Mouse (Mus musculus): ENCODE measurements around the gene Cib4. TPM values are rescaled to one million over a fixed set of nuclear protein-coding genes. Genes with fewer than 3 reads are reported as not detected.
A peak's percentile ranks its signal among the peaks of the same experiment; 100 is the strongest.

The Cib4 gene
- polyA plus RNA-seq, 1 experiment from 2014 or later: not detected

GRCm38 (mm10) chr5:30527129-30527528, 18.5 kb downstream of the Cib4 start:
- Histone ChIP-seq H3K4me2 (replicated peaks) (no peak overlapping the region), H3K27me3 (replicated peaks) (no peaks in the 10 kb centered on the region), H3K36me3 (no peaks in the 10 kb centered on the region), H3K9me3 (no peaks in the 10 kb centered on the region), H3K4me3 (replicated peaks) (no peak overlapping the region), H3K27ac (peak overlapping the region; percentile 78; the same call in 1 of the 2 replicates), H3K9ac (no peak overlapping the region), H3K4me1 (replicated peaks) (peaks cover 8% of the 10 kb centered on the region; the same call in 1 of the 2 replicates)
- WGBS: 72% methylated on average over 5 of the region's 5 CpGs
- no peak for ATAC-seq

GRCm38 (mm10) chr5:30525920-30526836, 19.5 kb downstream of the Cib4 start:
- peak; percentile 91 for ATAC-seq
- Histone ChIP-seq H3K9me3 (no peaks in the 10 kb centered on the region), H3K4me3 (replicated peaks) (no peak overlapping the region), H3K4me2 (replicated peaks) (no peak overlapping the region), H3K27ac (peak overlapping the region; percentile 78), H3K36me3 (no peaks in the 10 kb centered on the region), H3K4me1 (replicated peaks) (peaks cover 8% of the 10 kb centered on the region; the same call in 1 of the 2 replicates), H3K9ac (no peak overlapping the region), H3K27me3 (replicated peaks) (no peaks in the 10 kb centered on the region)
- 17% methylated on average over 12 of the region's 12 CpGs for WGBS

GRCm38 (mm10) chr5:30524213-30524612, 21.4 kb downstream of the Cib4 start:
- H3K4me1 ChIP-seq (replicated peaks): peaks cover 22% of the 10 kb centered on the region
- 0 out of 2 replicates have a peak overlapping the region, but pooled peaks have one; percentile 17 for H3K27ac ChIP-seq
- H3K9me3 ChIP-seq: no peaks in the 10 kb centered on the region
- no peak overlapping the region for H3K9ac ChIP-seq
- H3K4me3 ChIP-seq (replicated peaks): no peak overlapping the region
- no peaks in the 10 kb centered on the region for H3K27me3 ChIP-seq (replicated peaks)
- no peaks in the 10 kb centered on the region for H3K36me3 ChIP-seq
- ATAC-seq: no peak
- H3K4me2 ChIP-seq (replicated peaks): no peak overlapping the region
- WGBS: 57% methylated on average over 3 of the region's 3 CpGs

GRCm38 (mm10) chr5:30523131-30523530, 22.5 kb downstream of the Cib4 start:
- 74% methylated on average over 3 of the region's 3 CpGs for WGBS
- Histone ChIP-seq H3K36me3 (no peaks in the 10 kb centered on the region), H3K9ac (no peak overlapping the region), H3K27ac (no peak overlapping the region), H3K4me1 (replicated peaks) (peaks cover 32% of the 10 kb centered on the region), H3K4me2 (replicated peaks) (no peak overlapping the region), H3K27me3 (replicated peaks) (no peaks in the 10 kb centered on the region), H3K9me3 (no peaks in the 10 kb centered on the region), H3K4me3 (replicated peaks) (no peak overlapping the region)
- no peak for ATAC-seq

- Histone ChIP-seq H3K4me1 (replicated peaks) (peaks cover 39% of the 10 kb centered on the region), H3K9me3 (no peaks in the 10 kb centered on the region), H3K36me3 (no peaks in the 10 kb centered on the region), H3K27ac (no peak overlapping the region), H3K9ac (no peak overlapping the region), H3K4me2 (replicated peaks) (no peak overlapping the region), H3K4me3 (replicated peaks) (no peak overlapping the region), H3K27me3 (replicated peaks) (no peaks in the 10 kb centered on the region)
- ATAC-seq: no peak
- 85% methylated on average over 8 of the region's 8 CpGs for WGBS
Measured at GRCm38 (mm10) chr5:30522406-30522805, 23.2 kb downstream of the Cib4 start.

- 0 out of 2 replicates have a peak, but pooled peaks have one; percentile 6 for ATAC-seq
- no peaks in the 10 kb centered on the region for H3K27me3 ChIP-seq (replicated peaks)
- H3K9ac ChIP-seq: no peak overlapping the region
- H3K9me3 ChIP-seq: no peaks in the 10 kb centered on the region
- H3K36me3 ChIP-seq: no peaks in the 10 kb centered on the region
- WGBS: 65% methylated on average over 10 of the region's 10 CpGs
- H3K4me2 ChIP-seq (replicated peaks): no peak overlapping the region
- H3K4me1 ChIP-seq (replicated peaks): peaks cover 32% of the 10 kb centered on the region
- H3K4me3 ChIP-seq (replicated peaks): no peak overlapping the region
- peak overlapping the region; percentile 77 for H3K27ac ChIP-seq
Measured at GRCm38 (mm10) chr5:30520214-30520732, 25.4 kb downstream of the Cib4 start.

GRCm38 (mm10) chr5:30519494-30519893, 26.1 kb downstream of the Cib4 start:
- Histone ChIP-seq H3K9me3 (no peaks in the 10 kb centered on the region), H3K27ac (peak overlapping the region; percentile 84), H3K4me1 (replicated peaks) (peaks cover 31% of the 10 kb centered on the region), H3K4me2 (replicated peaks) (no peak overlapping the region), H3K27me3 (replicated peaks) (no peaks in the 10 kb centered on the region), H3K9ac (no peak overlapping the region), H3K4me3 (replicated peaks) (no peak overlapping the region), H3K36me3 (no peaks in the 10 kb centered on the region)
- 25% methylated on average over 7 of the region's 7 CpGs for WGBS
- ATAC-seq: peak; percentile 76

- Histone ChIP-seq H3K4me1 (replicated peaks) (peaks cover 31% of the 10 kb centered on the region), H3K9ac (no peak overlapping the region), H3K27me3 (replicated peaks) (no peaks in the 10 kb centered on the region), H3K36me3 (no peaks in the 10 kb centered on the region), H3K4me2 (replicated peaks) (no peak overlapping the region), H3K9me3 (no peaks in the 10 kb centered on the region), H3K27ac (peak overlapping the region; percentile 84), H3K4me3 (replicated peaks) (no peak overlapping the region)
- WGBS: 64% methylated on average over 6 of the region's 6 CpGs
- no peak for ATAC-seq
Measured at GRCm38 (mm10) chr5:30518547-30518946, 27.1 kb downstream of the Cib4 start.

- Histone ChIP-seq H3K27me3 (replicated peaks) (no peaks in the 10 kb centered on the region), H3K4me3 (replicated peaks) (no peak overlapping the region), H3K27ac (peak overlapping the region; percentile 84), H3K36me3 (no peaks in the 10 kb centered on the region), H3K4me2 (replicated peaks) (no peak overlapping the region), H3K9ac (no peak overlapping the region), H3K9me3 (no peaks in the 10 kb centered on the region), H3K4me1 (replicated peaks) (peaks cover 31% of the 10 kb centered on the region)
- WGBS: 39% methylated on average over 5 of the region's 5 CpGs
- ATAC-seq: 0 out of 2 replicates have a peak, but pooled peaks have one; percentile 20
Measured at GRCm38 (mm10) chr5:30518108-30518507, 27.5 kb downstream of the Cib4 start.

GRCm38 (mm10) chr5:30516376-30516775, 29.3 kb downstream of the Cib4 start:
- ATAC-seq: no peak
- no peaks in the 10 kb centered on the region for H3K27me3 ChIP-seq (replicated peaks)
- no peak overlapping the region for H3K9ac ChIP-seq
- 57% methylated on average over 7 of the region's 7 CpGs for WGBS
- no peaks in the 10 kb centered on the region for H3K36me3 ChIP-seq
- H3K4me3 ChIP-seq (replicated peaks): no peak overlapping the region
- no peak overlapping the region for H3K4me2 ChIP-seq (replicated peaks)
- peaks cover 31% of the 10 kb centered on the region for H3K4me1 ChIP-seq (replicated peaks)
- no peak overlapping the region for H3K27ac ChIP-seq
- no peaks in the 10 kb centered on the region for H3K9me3 ChIP-seq

GRCm38 (mm10) chr5:30513111-30513510, 32.5 kb downstream of the Cib4 start:
- 80% methylated on average over 8 of the region's 8 CpGs for WGBS
- no peak overlapping the region for H3K4me3 ChIP-seq (replicated peaks)
- no peak overlapping the region for H3K9ac ChIP-seq
- no peaks in the 10 kb centered on the region for H3K9me3 ChIP-seq
- ATAC-seq: no peak
- H3K4me2 ChIP-seq (replicated peaks): no peak overlapping the region
- peaks cover 16% of the 10 kb centered on the region; the same call in 1 of the 2 replicates for H3K4me1 ChIP-seq (replicated peaks)
- no peak overlapping the region for H3K27ac ChIP-seq
- no peaks in the 10 kb centered on the region for H3K27me3 ChIP-seq (replicated peaks)
- H3K36me3 ChIP-seq: no peaks in the 10 kb centered on the region

GRCm38 (mm10) chr5:30497299-30497698, 48.3 kb downstream of the Cib4 start:
- H3K27ac ChIP-seq: no peak overlapping the region
- no peak overlapping the region for H3K4me2 ChIP-seq (replicated peaks)
- H3K4me3 ChIP-seq (replicated peaks): no peak overlapping the region
- WGBS: 60% methylated on average over 7 of the region's 7 CpGs
- ATAC-seq: no peak
- no peak overlapping the region for H3K9ac ChIP-seq
- no peaks in the 10 kb centered on the region; the same call in 1 of the 2 replicates for H3K4me1 ChIP-seq (replicated peaks)
- H3K36me3 ChIP-seq: no peaks in the 10 kb centered on the region
- H3K27me3 ChIP-seq (replicated peaks): no peaks in the 10 kb centered on the region
- H3K9me3 ChIP-seq: no peaks in the 10 kb centered on the region
